Mouse (Mus musculus) neutrophil, adult 65 days (primary cell): ENCODE measurements around the gene Olfr800. TPM values are rescaled to one million over a fixed set of nuclear protein-coding genes. Genes with fewer than 3 reads are reported as not detected.

Experiments used
- total RNA-seq: library from RNA; stranded (reverse); gene quantifications from 2 replicates; pipeline ENCODE4 v1.2.4, GENCODE M21; 2023

Gene Olfr800
- total RNA-seq, result not detected in 2 replicates

GRCm38 (mm10) chr10:129657394-129657793 lies at the start of gene Olfr800:
Gene Olfr800 (plus strand): TSS chr10:129657694.

DNA sequence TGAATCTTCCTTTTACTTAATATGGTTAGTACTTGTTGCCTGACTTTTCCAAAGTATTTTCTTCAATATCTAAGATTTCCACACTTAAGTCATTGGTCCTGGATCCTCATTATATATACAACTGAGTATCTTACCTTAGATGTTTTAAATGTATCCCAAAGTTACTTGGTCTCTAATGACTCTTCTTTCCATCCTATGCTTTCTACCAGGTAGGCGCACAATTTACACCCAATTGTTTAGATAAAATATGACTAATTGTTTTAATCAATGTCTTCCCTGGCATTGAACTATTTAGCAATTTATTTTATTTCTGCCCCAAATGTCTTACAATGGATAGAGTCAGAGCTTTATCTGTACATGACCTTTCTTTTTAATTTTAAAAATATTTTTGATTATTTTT lies 45.0 kb upstream of the Olfr800 start, which contains the start of gene Olfr796:
Olfr796 (minus strand) TSS at position 101 of the 400 bp plus-strand sequence.

DNA sequence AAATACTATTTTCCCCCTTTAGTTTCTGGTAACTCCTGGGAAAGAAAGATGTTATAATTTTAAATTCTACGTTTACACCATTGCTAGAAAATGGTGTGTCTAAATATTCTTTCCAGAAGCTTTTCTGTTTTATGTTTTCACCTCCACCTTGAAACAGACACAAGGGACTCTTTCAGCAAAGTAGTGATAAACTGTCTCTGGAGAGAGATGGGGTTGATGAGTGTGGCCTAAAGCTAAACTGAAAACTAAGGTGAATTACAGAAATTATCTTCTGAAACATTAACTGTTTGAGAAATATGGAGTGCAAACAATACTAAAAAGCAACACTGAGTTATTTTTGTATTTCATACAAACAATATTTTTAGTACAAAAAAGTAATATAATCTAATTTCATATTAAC lies 29.7 kb upstream of the Olfr800 start, which contains the start of gene Olfr798:
Olfr798 (minus strand) TSS at position 101 of the 400 bp plus-strand sequence.

GRCm38 (mm10) chr10:129637184-129637583 lies 20.3 kb upstream of the Olfr800 start, which contains the start of gene Olfr799:
Gene Olfr799 (plus strand): TSS chr10:129637484.

GRCm38 (mm10) chr10:129673765-129674164 lies 16.3 kb downstream of the Olfr800 start, which contains the start of gene Olfr801:
Gene Olfr801 (minus strand): TSS chr10:129673865.

DNA sequence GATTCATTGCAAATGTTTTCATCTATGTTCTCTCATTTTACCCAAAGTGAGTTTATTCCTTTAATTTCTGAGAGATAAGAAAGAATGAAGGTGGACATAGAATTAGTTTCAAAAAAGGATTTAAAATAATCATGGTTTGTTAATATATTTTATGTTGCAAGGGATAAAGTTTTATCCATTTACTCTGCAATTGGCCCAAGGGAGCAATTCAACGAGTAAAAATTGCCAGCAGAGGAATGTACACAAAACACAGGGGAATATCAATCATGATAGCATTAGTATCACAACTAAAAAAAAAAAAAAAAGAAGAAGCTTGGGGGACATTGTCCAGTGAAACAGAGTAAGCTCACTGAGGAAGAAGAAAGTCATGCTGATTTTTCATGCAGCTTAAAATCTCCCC lies 30.6 kb downstream of the Olfr800 start, which contains the start of gene Olfr802:
Olfr802 (minus strand) TSS at position 101 of the 400 bp plus-strand sequence.

GRCm38 (mm10) chr10:129694186-129694585 lies 36.7 kb downstream of the Olfr800 start, which contains the start of gene Olfr803:
Gene Olfr803 (minus strand): TSS chr10:129694286.

DNA sequence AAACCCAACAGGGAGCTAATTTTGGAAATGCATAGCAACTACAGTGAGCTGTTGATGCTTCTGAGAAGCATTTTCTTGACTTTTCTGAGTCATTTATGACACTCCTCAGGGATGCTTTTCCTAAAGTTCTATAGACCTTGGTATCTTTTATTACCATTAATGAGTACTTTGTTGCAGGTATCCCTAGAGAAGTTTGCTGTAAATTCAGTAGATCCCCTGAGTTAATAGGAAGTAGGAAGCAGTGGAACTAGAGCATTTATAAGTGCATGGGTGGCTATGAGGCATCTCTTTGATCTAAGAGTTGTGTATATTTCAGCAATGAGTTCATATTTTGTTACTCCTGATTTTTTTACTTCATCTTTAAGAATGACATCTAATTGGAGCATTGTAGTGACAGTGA lies 45.4 kb downstream of the Olfr800 start, which contains the start of gene Olfr804:
Olfr804 (plus strand) TSS at position 301 of the 400 bp plus-strand sequence.

Other genes starting within 250 kb of the Olfr800 start
- gene Olfr786, start 230.4 kb upstream of the Olfr800 start, total RNA-seq, result not detected in 2 replicates
- not detected in 2 replicates for gene Olfr787, start 195.8 kb upstream of the Olfr800 start, total RNA-seq
- not detected in 2 replicates for gene Olfr788, start 186.7 kb upstream of the Olfr800 start, total RNA-seq
- gene Olfr789, start 172.9 kb upstream of the Olfr800 start, total RNA-seq, result 0.09 TPM in 1 of 2 replicates, not detected in the other
- not detected in 2 replicates for gene Olfr790, start 159.2 kb upstream of the Olfr800 start, total RNA-seq
- not detected in 2 replicates for gene Olfr791, start 135.9 kb upstream of the Olfr800 start, total RNA-seq
- not detected in 2 replicates for gene Olfr792, start 118.5 kb upstream of the Olfr800 start, total RNA-seq
- gene Olfr794, start 90.0 kb upstream of the Olfr800 start, total RNA-seq, result not detected in 2 replicates
- gene Olfr796, start 45.1 kb upstream of the Olfr800 start, total RNA-seq, result not detected in 2 replicates
- not detected in 2 replicates for gene Olfr798, start 29.8 kb upstream of the Olfr800 start, total RNA-seq
- not detected in 2 replicates for gene Olfr799, start 20.2 kb upstream of the Olfr800 start, total RNA-seq
- gene Olfr801, start 16.2 kb downstream of the Olfr800 start, total RNA-seq, result not detected in 2 replicates
- not detected in 2 replicates for gene Olfr802, start 30.5 kb downstream of the Olfr800 start, total RNA-seq
- gene Olfr803, start 36.6 kb downstream of the Olfr800 start, total RNA-seq, result not detected in 2 replicates
- not detected in 2 replicates for gene Olfr804, start 45.5 kb downstream of the Olfr800 start, total RNA-seq
- not detected in 2 replicates for gene Olfr805, start 71.7 kb downstream of the Olfr800 start, total RNA-seq
- gene Olfr806, start 84.2 kb downstream of the Olfr800 start, total RNA-seq, result not detected in 2 replicates
- gene Olfr807, start 100.1 kb downstream of the Olfr800 start, total RNA-seq, result not detected in 2 replicates
- not detected in 2 replicates for gene Olfr808, start 107.8 kb downstream of the Olfr800 start, total RNA-seq
- not detected in 2 replicates for gene Olfr809, start 116.9 kb downstream of the Olfr800 start, total RNA-seq
- gene Olfr810, start 137.2 kb downstream of the Olfr800 start, total RNA-seq, result not detected in 2 replicates
- not detected in 2 replicates for gene Olfr811, start 146.7 kb downstream of the Olfr800 start, total RNA-seq
- gene Olfr812, start 188.4 kb downstream of the Olfr800 start, total RNA-seq, result not detected in 2 replicates
- gene Olfr813, start 197.7 kb downstream of the Olfr800 start, total RNA-seq, result not detected in 2 replicates
- not detected in 2 replicates for gene Olfr814, start 222.2 kb downstream of the Olfr800 start, total RNA-seq
- gene Olfr815, start 248.2 kb downstream of the Olfr800 start, total RNA-seq, result not detected in 2 replicates